11 mouse cellular contexts compared by ENCODE assay signal in genomic region chr19:32325100-32325768, GRCm38 (mm10).
A peak's percentile ranks its signal among the peaks of the same experiment; 100 is the strongest.
DNase-seq lines count a peak whose midpoint lies in the region; ATAC-seq and TF ChIP-seq lines count a peak whose summit lies in the region.
"Had no signal": no experiment of that assay in that cellular context is flagged by ENCODE, and none has a peak within 500 bp of the region (broad histone marks: within the 10 kb centered on the region; RNA-seq: fewer than 3 reads in every experiment).

No protein-coding gene starts in this region.

- TF ChIP-seq CTCF in heart, postnatal 0 days (IDR thresholded peaks at IDR 0.05; ENCODE audit: low read depth): no peak

- H3K4me2 ChIP-seq in heart, embryonic 11.5 days: no peak overlapping the region
- H3K4me2 ChIP-seq in heart, postnatal 0 days (ENCODE audit: low read depth, low read length): no peak overlapping the region

- ATAC-seq in heart, embryonic 11.5 days (replicated peaks; ENCODE audit: insufficient number of reproducible peaks, low FRiP score, low TSS enrichment): no peak
- ATAC-seq in heart, postnatal 0 days (ENCODE audit: insufficient read depth, low read depth): no peak

- peaks cover 23% of the 10 kb centered on the region for H3K4me1 ChIP-seq in heart, embryonic 11.5 days (ENCODE audit: control insufficient read depth, insufficient read depth, low read length)
- H3K4me1 ChIP-seq in heart, postnatal 0 days (ENCODE audit: control insufficient read depth, insufficient read depth): peaks cover 52% of the 10 kb centered on the region
- H3K4me1 ChIP-seq in limb, embryonic 10.5 days: peaks cover 59% of the 10 kb centered on the region

- no peak overlapping the region for H3K27ac ChIP-seq in heart, embryonic 11.5 days (ENCODE audit: low read depth, low read length)
- 0 out of 2 replicates have a peak overlapping the region, but pooled peaks have one; percentile 21 for H3K27ac ChIP-seq in heart, postnatal 0 days (ENCODE audit: low read depth)
- peak overlapping the region; percentile 66 for H3K27ac ChIP-seq in limb, embryonic 10.5 days
- H3K27ac ChIP-seq: stomach, postnatal 0 days had no signal

- 45% methylated on average over 10 of the region's 10 CpGs for WGBS in heart, embryonic 11.5 days (ENCODE audit: insufficient replicate concordance)
- WGBS in heart, postnatal 0 days: 45% methylated on average over 10 of the region's 10 CpGs
- WGBS in limb, embryonic 10.5 days: 54% methylated on average over 10 of the region's 10 CpGs

- H3K9me3 ChIP-seq in heart, embryonic 11.5 days (replicated peaks; ENCODE audit: control insufficient read depth, low read length): no peaks in the 10 kb centered on the region
- no peaks in the 10 kb centered on the region for H3K9me3 ChIP-seq in heart, postnatal 0 days (replicated peaks; ENCODE audit: control insufficient read depth, low read length)
- no peaks in the 10 kb centered on the region for H3K9me3 ChIP-seq in limb, embryonic 10.5 days (replicated peaks)

- intact Hi-C loops in left cerebral cortex, postnatal 14 days (cut with DNase I): no loop called here

- peak; percentile 60 for DNase-seq in heart, adult 8-10 months (ENCODE audit: low spot score)
- peak; percentile 66 for DNase-seq in CD4-positive helper T cell, adult 2 months (ENCODE audit: low read depth, low spot score)
- no peak for DNase-seq in heart, postnatal 0 days (ENCODE audit: low spot score)
- no peak for DNase-seq in limb, embryonic 10.5 days (ENCODE audit: low spot score)
- DNase-seq in left cerebral cortex, postnatal 14 days (ENCODE audit: low spot score in 2 of 2): no peak
- no peak for DNase-seq in layer of hippocampus, adult 8-10 months (ENCODE audit: low spot score in 2 of 2)
- DNase-seq in layer of hippocampus, postnatal 14 days (ENCODE audit: low spot score in 2 of 2): no peak
- DNase-seq: adrenal gland, adult 8-10 months; cerebellum, adult 2 months had no signal

- H3K4me3 ChIP-seq in heart, embryonic 11.5 days (ENCODE audit: low read depth, low read length): no peak overlapping the region
- no peak overlapping the region for H3K4me3 ChIP-seq in heart, postnatal 0 days (ENCODE audit: low read depth, low read length)
- H3K4me3 ChIP-seq in limb, embryonic 10.5 days: no peak overlapping the region

- no peak for TF ChIP-seq EP300 in heart, postnatal 0 days (IDR thresholded peaks at IDR 0.05; ENCODE audit: low read depth)

- H3K27me3 ChIP-seq in heart, embryonic 11.5 days (ENCODE audit: control insufficient read depth, insufficient read depth, low read length): no peaks in the 10 kb centered on the region
- H3K27me3 ChIP-seq in heart, postnatal 0 days (ENCODE audit: control insufficient read depth, insufficient read depth, low read length): no peaks in the 10 kb centered on the region
- no peaks in the 10 kb centered on the region for H3K27me3 ChIP-seq in limb, embryonic 10.5 days (ENCODE audit: low read depth, poor library complexity, severe bottlenecking)

- H3K9ac ChIP-seq in heart, embryonic 11.5 days (ENCODE audit: low read depth, low read length): no peak overlapping the region
- no peak overlapping the region for H3K9ac ChIP-seq in heart, postnatal 0 days (replicated peaks; ENCODE audit: low read depth, low read length)

- no peaks in the 10 kb centered on the region for H3K36me3 ChIP-seq in heart, embryonic 11.5 days (ENCODE audit: control insufficient read depth, insufficient read depth, low read length)
- no peaks in the 10 kb centered on the region for H3K36me3 ChIP-seq in heart, postnatal 0 days (replicated peaks; ENCODE audit: control insufficient read depth, insufficient read depth, low read length)
- no peaks in the 10 kb centered on the region for H3K36me3 ChIP-seq in limb, embryonic 10.5 days

Comparison
In these comparisons a context has a peak if more than half of its experiments do, and no peak if none do; other contexts are left out.
1. DNase-seq: peak in heart, adult 8-10 months (single experiment) and CD4-positive helper T cell, adult 2 months (single experiment); none in heart, postnatal 0 days (single experiment), limb, embryonic 10.5 days (single experiment), left cerebral cortex, postnatal 14 days (0 of 2), layer of hippocampus, adult 8-10 months (0 of 2) and layer of hippocampus, postnatal 14 days (0 of 2).